25 mouse cellular contexts compared by ENCODE assay signal in genomic region chr5:110589833-110590232, GRCm38 (mm10). TPM values are rescaled to one million over a fixed set of nuclear protein-coding genes. Genes with fewer than 3 reads are reported as not detected.
DNase-seq lines count a peak whose midpoint lies in the region; ATAC-seq and TF ChIP-seq lines count a peak whose summit lies in the region.
"Had no signal": no experiment of that assay in that cellular context is flagged by ENCODE, and none has a peak within 500 bp of the region (broad histone marks: within the 10 kb centered on the region; RNA-seq: fewer than 3 reads in every experiment).

No protein-coding gene starts in this region.

- H3K36me3 ChIP-seq in MEL (ENCODE audit: control insufficient read depth in 1 of 2, insufficient read depth in 2 of 2, low read length in 2 of 2) = peaks cover 0 to 21% of the 10 kb centered on the region in 2 experiments; a peak in 2 of 4 replicates
- no peaks in the 10 kb centered on the region for H3K36me3 ChIP-seq in hindbrain, embryonic 11.5 days (ENCODE audit: control insufficient read depth, insufficient read depth, low read length)
- H3K36me3 ChIP-seq: embryonic facial prominence, embryonic 13.5 days; embryonic facial prominence, embryonic 15.5 days; forebrain, embryonic 10.5 days; forebrain, embryonic 12.5 days; G1E had no signal

- H3K9ac ChIP-seq in MEL (ENCODE audit: control insufficient read depth, low read depth, low read length, poor library complexity, severe bottlenecking) = no peak overlapping the region
- no peak overlapping the region for H3K9ac ChIP-seq in hindbrain, embryonic 11.5 days (ENCODE audit: low read depth, low read length)
- H3K9ac ChIP-seq: embryonic facial prominence, embryonic 13.5 days; embryonic facial prominence, embryonic 15.5 days; forebrain, embryonic 12.5 days had no signal

- no peak for TF ChIP-seq CTCF in MEL (IDR thresholded peaks at IDR 0.05 in 2 of 3, conservative IDR thresholded peaks at IDR 0.05 in 1 of 3; ENCODE audit: control insufficient read depth in 1 of 3, insufficient read depth in 1 of 3, low read depth in 2 of 3, low read length in 3 of 3, poor library complexity in 1 of 3, severe bottlenecking in 1 of 3)

- H3K79me2 ChIP-seq in MEL (ENCODE audit: control insufficient read depth, insufficient read depth, low read length, poor library complexity) = no peaks in the 10 kb centered on the region

- no peak overlapping the region for H3K4me3 ChIP-seq in MEL (ENCODE audit: control insufficient read depth in 1 of 2, insufficient read depth in 1 of 2, low read depth in 2 of 2, low read length in 2 of 2)
- H3K4me3 ChIP-seq in hindbrain, embryonic 11.5 days (ENCODE audit: low read depth, low read length) = no peak overlapping the region
- H3K4me3 ChIP-seq: embryonic facial prominence, embryonic 13.5 days; embryonic facial prominence, embryonic 15.5 days; erythroblast, embryonic 14.5 days; forebrain, embryonic 10.5 days; forebrain, embryonic 12.5 days had no signal

- TF ChIP-seq RAD21 in MEL (IDR thresholded peaks at IDR 0.05; ENCODE audit: low read depth, low read length) = no peak

- H3K9me3 ChIP-seq in MEL (replicated peaks; ENCODE audit: insufficient read depth, low read length) = no peaks in the 10 kb centered on the region
- no peaks in the 10 kb centered on the region for H3K9me3 ChIP-seq in hindbrain, embryonic 11.5 days (ENCODE audit: control insufficient read depth, low read length)
- H3K9me3 ChIP-seq: embryonic facial prominence, embryonic 13.5 days; embryonic facial prominence, embryonic 15.5 days; forebrain, embryonic 10.5 days; forebrain, embryonic 12.5 days; G1E had no signal

- WGBS in hindbrain, embryonic 11.5 days = 91% methylated on average over 8 of the region's 8 CpGs

- DNase-seq in 416B (ENCODE audit: low read depth) (peak; percentile 6), MEL (ENCODE audit: low read depth, low spot score) (peak; percentile 60)
- no peak for DNase-seq in urinary bladder, postnatal 10 days (ENCODE audit: low spot score)
- DNase-seq in hindbrain, embryonic 11.5 days (ENCODE audit: low spot score) = no peak
- DNase-seq: adrenal gland, adult 2 months; adrenal gland, postnatal 10 days; adrenal gland, postnatal 25 days; B cell, adult 2 months; cerebellum, adult 11 months; cerebellum, adult 18-20 months; cerebellum, adult 8-10 months; cerebellum, adult 9-11 months; cerebellum, postnatal 14 days; embryo, embryonic 11 days had no signal

- H3K4me1 ChIP-seq in MEL (ENCODE audit: control insufficient read depth in 1 of 2, insufficient read depth in 2 of 2, low read length in 2 of 2) = peaks cover 3 to 32% of the 10 kb centered on the region in 2 experiments
- H3K4me1 ChIP-seq in hindbrain, embryonic 11.5 days (replicated peaks; ENCODE audit: control insufficient read depth, insufficient read depth, low read length) = no peaks in the 10 kb centered on the region
- H3K4me1 ChIP-seq: embryonic facial prominence, embryonic 13.5 days; embryonic facial prominence, embryonic 15.5 days; forebrain, embryonic 10.5 days; forebrain, embryonic 12.5 days had no signal

- H3K4me2 ChIP-seq in hindbrain, embryonic 11.5 days (replicated peaks; ENCODE audit: low read depth, low read length) = no peak overlapping the region
- H3K4me2 ChIP-seq: embryonic facial prominence, embryonic 13.5 days; embryonic facial prominence, embryonic 15.5 days; forebrain, embryonic 12.5 days had no signal

- peak in 1 of 2 experiments; percentile 34; a peak in 1 of 4 replicates for TF ChIP-seq EP300 in MEL (IDR thresholded peaks at IDR 0.05; ENCODE audit: low read depth in 1 of 2, low read length in 2 of 2)

- no peak for TF ChIP-seq POLR2A in MEL (IDR thresholded peaks at IDR 0.05; ENCODE audit: control insufficient read depth in 1 of 2, insufficient read depth in 1 of 2, low read depth in 1 of 2, low read length in 2 of 2, poor library complexity in 1 of 2)

- no peaks in the 10 kb centered on the region for H3K27me3 ChIP-seq in MEL (ENCODE audit: control insufficient read depth in 1 of 2, insufficient read depth in 2 of 2, low read length in 2 of 2)
- no peaks in the 10 kb centered on the region for H3K27me3 ChIP-seq in hindbrain, embryonic 11.5 days (ENCODE audit: control insufficient read depth, insufficient read depth, low read length)
- H3K27me3 ChIP-seq: embryonic facial prominence, embryonic 13.5 days; forebrain, embryonic 12.5 days had no signal

- 0 out of 2 replicates have a peak overlapping the region, but pooled peaks have one; percentile 1 for H3K27ac ChIP-seq in MEL (ENCODE audit: control insufficient read depth, low read depth, low read length)
- H3K27ac ChIP-seq in hindbrain, embryonic 11.5 days (ENCODE audit: low read depth, low read length) = no peak overlapping the region
- H3K27ac ChIP-seq: embryonic facial prominence, embryonic 13.5 days; embryonic facial prominence, embryonic 15.5 days; forebrain, embryonic 10.5 days; forebrain, embryonic 12.5 days had no signal

- ATAC-seq in granulocyte monocyte progenitor cell, adult 5-6 weeks (replicated peaks; ENCODE audit: poor library complexity, severe bottlenecking) = peak; percentile 27; the same call in 1 of the 2 replicates
- ATAC-seq in hindbrain, embryonic 11.5 days (ENCODE audit: low FRiP score) = no peak
- ATAC-seq: CD4-positive, CD25-positive, alpha-beta regulatory T cell, adult 4 months; forebrain, embryonic 14.5 days; forebrain, embryonic 16.5 days had no signal

TF ChIP-seq in MEL, 35 proteins besides CTCF, POLR2A, EP300 and RAD21:
- TF ChIP-seq GATA1 (IDR thresholded peaks at IDR 0.05; ENCODE audit: low read depth, low read length) = peak; percentile 91
- TF ChIP-seq TBP (IDR thresholded peaks at IDR 0.05; ENCODE audit: low read depth, low read length) = no peak
- TF ChIP-seq BHLHE40 (IDR thresholded peaks at IDR 0.05; ENCODE audit: borderline replicate concordance, low read depth, low read length) = no peak
- no peak for TF ChIP-seq ZKSCAN1 (IDR thresholded peaks at IDR 0.05; ENCODE audit: low read depth, low read length)
- TF ChIP-seq MXI1 (IDR thresholded peaks at IDR 0.05; ENCODE audit: low read depth, low read length) = no peak

RNA-seq across cellular contexts. Expression of gene Galnt9, which starts 45.7 kb away (rescaled TPM):
- total RNA-seq in MEL (2012; rRNA removed) = 0.23 and 0.42 TPM in 2 replicates
- polyA plus RNA-seq in MEL (2012; ENCODE audit: insufficient read depth in 1 of 2, insufficient read length in 2 of 2, low read depth in 1 of 2, low replicate concordance in 2 of 2, missing spikeins in 1 of 2) = under 1 TPM in 1 of 2 experiments, not detected in 1; 0.99 TPM
- total RNA-seq in granulocyte monocyte progenitor cell, adult 5-6 weeks (2014; fragmentation: Nextera tagmentation) = not detected in 2 replicates
- 0.43 TPM in 1 of 2 replicates, not detected in the other for total RNA-seq in granulocyte monocyte progenitor cell, adult 5-6 weeks (2017)
- 4.3 and 4.6 TPM in 2 replicates for polyA plus RNA-seq in hindbrain, embryonic 11.5 days (2014; fragmentation: Nextera tagmentation; extraction: Ambion mirVana)
- total RNA-seq: CH12.LX had no signal
- polyA plus RNA-seq: G1E had no signal

Comparison
In these comparisons a context has a peak if more than half of its experiments do, and no peak if none do; other contexts are left out.
1. DNase-seq: peak in 416B (single experiment) and MEL (single experiment); none in urinary bladder, postnatal 10 days (single experiment) and hindbrain, embryonic 11.5 days (single experiment).